Mouse (Mus musculus) neutrophil, adult 83 days (primary cell): ENCODE data around the gene Zfp958. TPM values are rescaled to one million over a fixed set of nuclear protein-coding genes. Genes with fewer than 3 reads are reported as not detected.

ENCODE experiments used
- total RNA-seq, 2 experiments: library from RNA; stranded (reverse); gene quantifications; one replicate each; pipeline ENCODE4 v1.2.4; 2023

Gene Zfp958
- 1 to 10 TPM; 7.3 to 9.1 TPM for total RNA-seq

DNA sequence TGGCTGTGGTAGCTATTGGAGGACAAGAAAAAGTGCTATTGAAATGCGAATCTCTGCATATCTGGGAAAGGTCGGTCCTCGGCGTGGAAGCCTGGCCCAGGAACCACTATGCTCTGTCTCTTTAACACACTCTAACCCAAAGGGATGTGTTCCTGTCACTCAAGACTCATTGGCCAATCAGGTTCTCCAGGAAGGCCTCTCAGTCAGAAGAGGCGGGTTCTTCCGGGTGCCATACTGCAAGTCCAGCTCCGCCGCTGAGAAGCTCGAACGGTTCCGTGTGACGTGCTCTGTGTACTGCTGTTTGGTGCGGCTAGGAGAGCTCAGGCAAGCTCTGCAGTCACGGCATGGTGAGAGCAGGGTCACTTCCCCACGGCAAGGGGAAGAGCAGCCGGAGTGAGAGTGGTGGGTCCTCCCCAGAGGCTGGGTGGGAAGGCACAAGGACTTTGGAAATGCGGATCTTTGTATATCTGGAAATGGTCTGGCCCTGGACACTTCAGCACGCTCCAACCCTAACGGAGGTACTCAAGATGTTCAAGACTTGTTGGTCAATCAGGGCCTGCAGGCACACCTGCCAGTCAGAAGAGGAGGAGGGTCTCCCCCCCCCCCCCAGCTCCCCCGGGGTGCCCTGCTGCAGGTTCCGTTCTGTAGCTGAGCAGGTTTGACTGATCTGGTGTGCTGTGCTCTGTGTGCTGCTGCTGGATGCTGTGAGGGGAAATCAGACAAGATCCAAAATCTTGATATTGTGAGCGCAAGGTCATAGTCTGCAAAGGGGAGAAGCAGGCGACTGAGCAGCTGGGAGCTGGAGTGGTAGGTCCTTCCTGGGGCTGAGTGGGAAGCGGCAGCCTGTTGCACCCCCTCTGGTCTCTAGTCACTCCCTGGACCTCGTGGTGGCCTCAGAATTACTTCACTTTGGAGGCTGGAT is at the start of gene Zfp958:
Gene Zfp958 (plus strand): TSS at position 236 of the 922 bp plus-strand sequence.

Other genes starting within 250 kb of the Zfp958 start
- 1 to 10 TPM; 3.0 to 3.7 TPM for gene Cers4, start 120.1 kb upstream of the Zfp958 start, total RNA-seq
- 10 to 100 TPM; 18.9 to 22.7 TPM for gene Shcbp1, start 166.4 kb downstream of the Zfp958 start, total RNA-seq